Mouse (Mus musculus): ENCODE measurements around the gene Il2rb. TPM values are rescaled to one million over a fixed set of nuclear protein-coding genes. Genes with fewer than 3 reads are reported as not detected.

Il2rb gene
- polyA plus RNA-seq, 1 experiment from 2014 or later = not detected

GRCm38 (mm10) chr15:78434896-78435520 is 60.1 kb downstream of the Il2rb start:
- peak; percentile 74 for DNase-seq (ENCODE audit: low spot score)
- H3K36me3 ChIP-seq (ENCODE audit: control insufficient read depth, insufficient read depth, low read length) = peaks cover 3% of the 10 kb centered on the region; the same call in 1 of the 2 replicates
- no peak overlapping the region for H3K4me3 ChIP-seq (ENCODE audit: low read depth, low read length)
- H3K27ac ChIP-seq (ENCODE audit: low read depth, low read length) = no peak overlapping the region
- no peaks in the 10 kb centered on the region; the same call in 1 of the 2 replicates for H3K27me3 ChIP-seq (ENCODE audit: control insufficient read depth, insufficient read depth, low read length)
- peaks cover 16% of the 10 kb centered on the region for H3K4me1 ChIP-seq (replicated peaks; ENCODE audit: control insufficient read depth, insufficient read depth, low read length)
- no peak; the same call in 1 of the 2 replicates for ATAC-seq (replicated peaks; ENCODE audit: low FRiP score)
- H3K9me3 ChIP-seq (ENCODE audit: control insufficient read depth, low read length) = no peaks in the 10 kb centered on the region
- 26% methylated on average over 6 of the region's 6 CpGs for WGBS
- no peak overlapping the region for H3K4me2 ChIP-seq (ENCODE audit: low read depth, low read length, severe bottlenecking)
- no peak overlapping the region for H3K9ac ChIP-seq (ENCODE audit: low read length)

- DNase-seq (ENCODE audit: low spot score) (no peak), ATAC-seq (replicated peaks; ENCODE audit: low FRiP score) (no peak)
- H3K27ac ChIP-seq (ENCODE audit: low read depth, low read length) = no peak overlapping the region
These were observed 63.4 kb downstream of the Il2rb start for GRCm38 (mm10) chr15:78431541-78432121.

GRCm38 (mm10) chr15:78430874-78431273 is 64.2 kb downstream of the Il2rb start:
- H3K9me3 ChIP-seq (ENCODE audit: control insufficient read depth, low read length) = no peaks in the 10 kb centered on the region
- H3K27ac ChIP-seq (ENCODE audit: low read depth, low read length) = no peak overlapping the region
- H3K9ac ChIP-seq (ENCODE audit: low read length) = no peak overlapping the region
- H3K4me1 ChIP-seq (replicated peaks; ENCODE audit: control insufficient read depth, insufficient read depth, low read length) = peaks cover 2% of the 10 kb centered on the region; the same call in 1 of the 2 replicates
- DNase-seq (ENCODE audit: low spot score) = no peak
- H3K27me3 ChIP-seq (ENCODE audit: control insufficient read depth, insufficient read depth, low read length) = no peaks in the 10 kb centered on the region
- H3K4me3 ChIP-seq (ENCODE audit: low read depth, low read length) = no peak overlapping the region
- H3K36me3 ChIP-seq (ENCODE audit: control insufficient read depth, insufficient read depth, low read length) = peaks cover 3% of the 10 kb centered on the region; the same call in 1 of the 2 replicates
- whole genome bisulfite sequencing = 87% methylated on average over 10 of the region's 10 CpGs
- no peak for ATAC-seq (replicated peaks; ENCODE audit: low FRiP score)
- no peak overlapping the region for H3K4me2 ChIP-seq (ENCODE audit: low read depth, low read length, severe bottlenecking)

More at GRCm38 (mm10) chr15:78431541-78432121, 63.4 kb downstream of the Il2rb start:
- no peaks in the 10 kb centered on the region for H3K27me3 ChIP-seq (ENCODE audit: control insufficient read depth, insufficient read depth, low read length)
- WGBS = 86% methylated on average over 7 of the region's 7 CpGs
- H3K4me3 ChIP-seq (ENCODE audit: low read depth, low read length) = no peak overlapping the region
- H3K4me1 ChIP-seq (replicated peaks; ENCODE audit: control insufficient read depth, insufficient read depth, low read length) = peaks cover 8% of the 10 kb centered on the region
- no peaks in the 10 kb centered on the region for H3K9me3 ChIP-seq (ENCODE audit: control insufficient read depth, low read length)
- H3K4me2 ChIP-seq (ENCODE audit: low read depth, low read length, severe bottlenecking) = no peak overlapping the region
- peaks cover 3% of the 10 kb centered on the region; the same call in 1 of the 2 replicates for H3K36me3 ChIP-seq (ENCODE audit: control insufficient read depth, insufficient read depth, low read length)
- no peak overlapping the region for H3K9ac ChIP-seq (ENCODE audit: low read length)

GRCm38 (mm10) chr15:78429871-78430622 is 65.0 kb downstream of the Il2rb start:
- Histone ChIP-seq H3K4me2 (ENCODE audit: low read depth, low read length, severe bottlenecking) (peak overlapping the region; percentile 76; the same call in 1 of the 2 replicates), H3K36me3 (ENCODE audit: control insufficient read depth, insufficient read depth, low read length) (peaks cover 3% of the 10 kb centered on the region; the same call in 1 of the 2 replicates), H3K27ac (ENCODE audit: low read depth, low read length) (no peak overlapping the region), H3K4me1 (replicated peaks; ENCODE audit: control insufficient read depth, insufficient read depth, low read length) (peaks cover 2% of the 10 kb centered on the region; the same call in 1 of the 2 replicates), H3K9me3 (ENCODE audit: control insufficient read depth, low read length) (no peaks in the 10 kb centered on the region), H3K4me3 (ENCODE audit: low read depth, low read length) (no peak overlapping the region), H3K27me3 (ENCODE audit: control insufficient read depth, insufficient read depth, low read length) (no peaks in the 10 kb centered on the region), H3K9ac (ENCODE audit: low read length) (peak overlapping the region; percentile 65; the same call in 1 of the 2 replicates)
- WGBS = 91% methylated on average over 13 of the region's 13 CpGs
- ATAC-seq (replicated peaks; ENCODE audit: low FRiP score) (no peak), DNase-seq (ENCODE audit: low spot score) (no peak)

Other genes starting within 250 kb of the Il2rb start
- 0.17 and 0.40 TPM in 2 replicates for gene Csf2rb2, start 189.6 kb downstream of the Il2rb start, polyA plus RNA-seq (2014; fragmentation: Nextera tagmentation; extraction: Ambion mirVana)
- 1.7 and 2.2 TPM in 2 replicates for gene Csf2rb, start 169.5 kb downstream of the Il2rb start, polyA plus RNA-seq (2014; fragmentation: Nextera tagmentation; extraction: Ambion mirVana)
- gene Tex33, start 99.4 kb downstream of the Il2rb start, polyA plus RNA-seq (2014; fragmentation: Nextera tagmentation; extraction: Ambion mirVana) = not detected in 2 replicates
- 10.4 and 11.9 TPM in 2 replicates for gene Tst, start 89.4 kb downstream of the Il2rb start, polyA plus RNA-seq (2014; fragmentation: Nextera tagmentation; extraction: Ambion mirVana)
- 2.7 and 4.2 TPM in 2 replicates for gene Mpst, start 88.9 kb downstream of the Il2rb start, polyA plus RNA-seq (2014; fragmentation: Nextera tagmentation; extraction: Ambion mirVana)
- 67.9 and 76.7 TPM in 2 replicates for gene Kctd17, start 66.7 kb downstream of the Il2rb start, polyA plus RNA-seq (2014; fragmentation: Nextera tagmentation; extraction: Ambion mirVana)
- gene Tmprss6, start 26.6 kb downstream of the Il2rb start, polyA plus RNA-seq (2014; fragmentation: Nextera tagmentation; extraction: Ambion mirVana) = 0.31 and 0.79 TPM in 2 replicates
- gene C1qtnf6, start 36.1 kb upstream of the Il2rb start, polyA plus RNA-seq (2014; fragmentation: Nextera tagmentation; extraction: Ambion mirVana) = 10.0 and 12.1 TPM in 2 replicates
- 0.09 TPM in 1 of 2 replicates, not detected in the other for gene Sstr3, start 49.4 kb upstream of the Il2rb start, polyA plus RNA-seq (2014; fragmentation: Nextera tagmentation; extraction: Ambion mirVana)
- gene Rac2, start 77.5 kb upstream of the Il2rb start, polyA plus RNA-seq (2014; fragmentation: Nextera tagmentation; extraction: Ambion mirVana) = 5.7 and 9.4 TPM in 2 replicates
- gene Cyth4, start 101.8 kb upstream of the Il2rb start, polyA plus RNA-seq (2014; fragmentation: Nextera tagmentation; extraction: Ambion mirVana) = 1.9 and 2.0 TPM in 2 replicates
- 0.08 and 0.20 TPM in 2 replicates for gene Elfn2, start 223.5 kb upstream of the Il2rb start, polyA plus RNA-seq (2014; fragmentation: Nextera tagmentation; extraction: Ambion mirVana)

All from forebrain, embryonic 11.5 days (tissue).